Mouse (Mus musculus) layer of hippocampus, adult 2 months (tissue): ENCODE data around the gene Vav2. TPM values are rescaled to one million over a fixed set of nuclear protein-coding genes. Genes with fewer than 3 reads are reported as not detected.

Experiments
- DNase-seq, 2 experiments: peaks; one replicate each; pipeline ENCODE4 v3.0.0; 2022; ENCODE audit warnings: low spot score in 2 of 2
- H3K27ac ChIP-seq: fragments of 200-600 bp; 2 replicates; pipeline ENCODE4 v1.8.1; 2022
- H3K4me3 ChIP-seq: fragments of 200-600 bp; 2 replicates; pipeline ENCODE4 v1.8.1; 2022; ENCODE audit warnings: mild to moderate bottlenecking
- CTCF ChIP-seq: fragments of 200-600 bp; conservative IDR thresholded peaks from 2 replicates; pipeline ENCODE4 v1.8.1; 2022; ENCODE audit warnings: antibody characterized with exemption, mild to moderate bottlenecking, moderate library complexity
- total RNA-seq, 2 experiments: library from RNA; stranded (reverse); gene quantifications; 2 replicates each; pipeline ENCODE4 v1.2.3; 2021

Vav2 gene
- total RNA-seq, 2 experiments from 2014 or later: 10.9 to 11.0 TPM

GRCm38 (mm10) chr2:27361786-27362185, 65.0 kb downstream of the Vav2 start:
- Histone ChIP-seq H3K4me3 (no peak overlapping the region), H3K27ac (no peak overlapping the region)
- TF ChIP-seq CTCF: no peak
- DNase-seq: no peak

GRCm38 (mm10) chr2:27358461-27358860, 68.4 kb downstream of the Vav2 start:
- no peak for DNase-seq
- no peak overlapping the region for H3K4me3 ChIP-seq
- no peak overlapping the region for H3K27ac ChIP-seq
- no peak for TF ChIP-seq CTCF

- Histone ChIP-seq H3K4me3 (no peak overlapping the region), H3K27ac (no peak overlapping the region)
- DNase-seq: no peak
- TF ChIP-seq CTCF: no peak
Measured at GRCm38 (mm10) chr2:27355684-27356083, 71.1 kb downstream of the Vav2 start.

- Histone ChIP-seq H3K27ac (no peak overlapping the region), H3K4me3 (no peak overlapping the region)
- no peak for TF ChIP-seq CTCF
- no peak for DNase-seq
Measured at GRCm38 (mm10) chr2:27354610-27355211, 72.1 kb downstream of the Vav2 start.

GRCm38 (mm10) chr2:27352720-27353119, 74.1 kb downstream of the Vav2 start:
- H3K27ac ChIP-seq: no peak overlapping the region
- DNase-seq: no peak
- H3K4me3 ChIP-seq: no peak overlapping the region
- TF ChIP-seq CTCF: no peak

- DNase-seq: no peak
- H3K27ac ChIP-seq: no peak overlapping the region
- no peak for TF ChIP-seq CTCF
- H3K4me3 ChIP-seq: no peak overlapping the region
Measured at GRCm38 (mm10) chr2:27350371-27350770, 76.5 kb downstream of the Vav2 start.

- peak in 1 of 2 experiments; percentile 26 for DNase-seq
- Histone ChIP-seq H3K4me3 (peak overlapping the region; percentile 30), H3K27ac (peak overlapping the region; percentile 28; the same call in 1 of the 2 replicates)
- peak; percentile 64 for TF ChIP-seq CTCF
Measured at GRCm38 (mm10) chr2:27343984-27344453, 82.8 kb downstream of the Vav2 start.

GRCm38 (mm10) chr2:27340682-27341081, 86.2 kb downstream of the Vav2 start:
- DNase-seq: no peak
- TF ChIP-seq CTCF: no peak
- Histone ChIP-seq H3K4me3 (no peak overlapping the region), H3K27ac (no peak overlapping the region)

- no peak for DNase-seq
Measured at GRCm38 (mm10) chr2:27339051-27339450, 87.8 kb downstream of the Vav2 start.

GRCm38 (mm10) chr2:27337261-27337660, 89.6 kb downstream of the Vav2 start:
- no peak for TF ChIP-seq CTCF
- Histone ChIP-seq H3K4me3 (no peak overlapping the region), H3K27ac (no peak overlapping the region)
- DNase-seq: no peak

More at GRCm38 (mm10) chr2:27339051-27339450, 87.8 kb downstream of the Vav2 start:
- Histone ChIP-seq H3K27ac (no peak overlapping the region), H3K4me3 (no peak overlapping the region)
- TF ChIP-seq CTCF: no peak

GRCm38 (mm10) chr2:27336600-27336999, 90.2 kb downstream of the Vav2 start:
- Histone ChIP-seq H3K27ac (no peak overlapping the region), H3K4me3 (no peak overlapping the region)
- TF ChIP-seq CTCF: no peak
- DNase-seq: no peak

- no peak for TF ChIP-seq CTCF
- peak in 1 of 2 experiments; percentile 50 for DNase-seq
- H3K27ac ChIP-seq: no peak overlapping the region
Measured at GRCm38 (mm10) chr2:27334816-27335215, 92.0 kb downstream of the Vav2 start.

GRCm38 (mm10) chr2:27331560-27331959, 95.3 kb downstream of the Vav2 start:
- TF ChIP-seq CTCF: no peak
- DNase-seq: no peak
- 0 out of 2 replicates have a peak overlapping the region, but pooled peaks have one; percentile 39 for H3K27ac ChIP-seq
- no peak overlapping the region for H3K4me3 ChIP-seq

More at GRCm38 (mm10) chr2:27334816-27335215, 92.0 kb downstream of the Vav2 start:
- H3K4me3 ChIP-seq: no peak overlapping the region

GRCm38 (mm10) chr2:27330446-27330845, 96.4 kb downstream of the Vav2 start:
- no peak for TF ChIP-seq CTCF
- Histone ChIP-seq H3K27ac (no peak overlapping the region), H3K4me3 (no peak overlapping the region)
- no peak for DNase-seq
